Mouse (Mus musculus) C2C12 (cell line): Measurements from ENCODE around the gene Ajm1.

ENCODE experiments used
- CTCF ChIP-seq: IDR thresholded peaks from one replicate; pipeline ENCODE4 v1.5.1; 2011; ENCODE audit not compliant: control insufficient read depth, insufficient read depth, insufficient read length
- MAX ChIP-seq: IDR thresholded peaks from one replicate; pipeline ENCODE4 v1.6.1; 2011; ENCODE audit warnings: mild to moderate bottlenecking, control low read depth
- MYOD1 ChIP-seq: IDR thresholded peaks from one replicate; pipeline ENCODE4 v1.6.1; 2011; ENCODE audit warnings: low read depth; ENCODE audit not compliant: control insufficient read depth, insufficient read length
- MYOG ChIP-seq: IDR thresholded peaks from one replicate; pipeline ENCODE4 v1.6.1; 2011; ENCODE audit not compliant: control insufficient read depth, insufficient read length; ENCODE audit errors: extremely low read depth
- USF1 ChIP-seq: IDR thresholded peaks from one replicate; pipeline ENCODE4 v1.6.1; 2011; ENCODE audit warnings: low read depth, mild to moderate bottlenecking, control low read depth, moderate library complexity

GRCm38 (mm10) chr2:25533707-25534106 lies 47.9 kb downstream of the Ajm1 start:
- TF ChIP-seq MYOD1 (no peak), CTCF (no peak), MAX (no peak), USF1 (no peak), MYOG (no peak)
